Mouse (Mus musculus) layer of hippocampus, adult 11-12 months (tissue): ENCODE measurements at regions not wholly inside any gene's neighbourhood (a gene's known extent, or its start where the extent isn't known, plus 50 kb on each side); places are given as distances from the start of the nearest gene placed in this dataset.
A peak's percentile ranks its signal among the peaks of the same experiment; 100 is the strongest.

Source experiments
- DNase-seq: peaks from one replicate; pipeline ENCODE4 v3.0.0; 2022; ENCODE audit warnings: low spot score

- DNase-seq = no peak
Measured at GRCm38 (mm10) chr2:105454353-105454752, 55.2 kb upstream of the Rcn1 start.

- DNase-seq = no peak
Measured at GRCm38 (mm10) chr2:105454836-105455235, 55.7 kb upstream of the Rcn1 start.

- DNase-seq = no peak
Measured at GRCm38 (mm10) chr2:105458643-105459042, 59.5 kb upstream of the Rcn1 start.

GRCm38 (mm10) chr2:105459512-105459911 lies 60.4 kb upstream of the Rcn1 start:
- DNase-seq = no peak

- no peak for DNase-seq
Measured at GRCm38 (mm10) chr2:105465630-105466029, 66.5 kb upstream of the Rcn1 start.

GRCm38 (mm10) chr2:105468930-105469329 lies 69.8 kb upstream of the Rcn1 start:
- peak; percentile 30 for DNase-seq

GRCm38 (mm10) chr2:105476028-105476677 lies 77.0 kb upstream of the Rcn1 start:
- no peak for DNase-seq

GRCm38 (mm10) chr2:105481990-105482592 lies 83.0 kb upstream of the Rcn1 start:
- peak; percentile 6 for DNase-seq

GRCm38 (mm10) chr2:105484496-105484895 lies 85.4 kb upstream of the Rcn1 start:
- no peak for DNase-seq

GRCm38 (mm10) chr2:105485286-105485685 lies 86.2 kb upstream of the Rcn1 start:
- no peak for DNase-seq

GRCm38 (mm10) chr2:105495796-105496195 lies 96.7 kb upstream of the Rcn1 start:
- DNase-seq = no peak

GRCm38 (mm10) chr2:105504197-105504596 lies 105.1 kb upstream of the Rcn1 start:
- no peak for DNase-seq

- DNase-seq = no peak
Measured at GRCm38 (mm10) chr2:105505554-105505953, 106.4 kb upstream of the Rcn1 start.

- DNase-seq = no peak
Measured at GRCm38 (mm10) chr2:105507160-105507559, 108.0 kb upstream of the Rcn1 start.

- no peak for DNase-seq
Measured at GRCm38 (mm10) chr2:105510816-105511215, 111.7 kb upstream of the Rcn1 start.

GRCm38 (mm10) chr2:105511690-105512089 lies 112.6 kb upstream of the Rcn1 start:
- no peak for DNase-seq

- no peak for DNase-seq
Measured at GRCm38 (mm10) chr2:105514226-105514625, 115.1 kb upstream of the Rcn1 start.

- DNase-seq = no peak
Measured at GRCm38 (mm10) chr2:105514881-105515280, 115.8 kb upstream of the Rcn1 start.

GRCm38 (mm10) chr2:105515326-105515725 lies 116.2 kb upstream of the Rcn1 start:
- DNase-seq = no peak

GRCm38 (mm10) chr2:105516267-105517133 lies 117.4 kb upstream of the Rcn1 start:
- no peak for DNase-seq

- no peak for DNase-seq
Measured at GRCm38 (mm10) chr2:105521841-105522240, 122.7 kb upstream of the Rcn1 start.

- peak; percentile 61 for DNase-seq
Measured at GRCm38 (mm10) chr2:105523297-105523802, 124.2 kb upstream of the Rcn1 start.

- no peak for DNase-seq
Measured at GRCm38 (mm10) chr2:105525111-105525610, 126.0 kb upstream of the Rcn1 start.
